Mouse (Mus musculus) erythroblast, embryonic 14.5 days (primary cell): ENCODE data around the gene Atg7.

Source experiments
- GATA1 ChIP-seq: IDR thresholded peaks from 2 replicates; pipeline ENCODE4 v1.6.1; 2012; ENCODE audit warnings: low read length, inconsistent platforms, mixed read lengths
- TAL1 ChIP-seq: IDR thresholded peaks from 3 replicates; pipeline ENCODE4 v1.6.1; 2012; ENCODE audit warnings: low read length, inconsistent platforms, mixed read lengths

DNA sequence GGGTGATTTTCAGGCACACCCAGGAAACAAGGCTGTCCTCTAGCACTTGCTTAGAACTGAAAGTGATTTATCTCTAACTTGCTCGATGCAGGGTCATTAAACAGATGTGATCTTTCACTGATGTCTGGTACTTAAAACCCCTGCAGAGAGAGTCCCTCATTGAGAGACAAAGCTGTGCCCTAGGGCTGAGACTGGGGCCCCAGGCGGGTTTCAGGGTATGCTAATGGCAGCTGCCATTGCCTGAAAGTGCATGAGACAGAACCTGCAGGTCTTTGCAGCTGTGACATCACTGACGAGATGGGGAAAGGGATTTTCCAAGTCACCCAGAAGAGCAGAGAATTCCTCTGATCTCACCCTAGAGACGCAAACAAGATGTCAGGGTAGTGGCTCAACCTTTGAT, 135.0 kb downstream of the Atg7 start:
- no peak for TF ChIP-seq GATA1
- TF ChIP-seq TAL1 = no peak
